Mouse (Mus musculus) left cerebral cortex, postnatal 4 days (tissue): ENCODE measurements around the gene Tmem219. TPM values are rescaled to one million over a fixed set of nuclear protein-coding genes. Genes with fewer than 3 reads are reported as not detected.
"Not testable (repeated sequence)": the region's sequence is repeated elsewhere in the genome, so short reads cannot be mapped to it uniquely, and the experiment has no call there.

Source experiments
- DNase-seq: peaks from one replicate; pipeline ENCODE4 v3.0.0-alpha.2; 2022
- intact Hi-C: fragments of 180-260 bp; cut with DNase I; formaldehyde crosslinking; loops from one replicate; pipeline ENCODE4 v1.15.1; 2025
- total RNA-seq, 2 experiments: library from RNA; stranded (reverse); gene quantifications; 2 replicates each; pipeline ENCODE4 v1.2.3; 2021

Tmem219 gene
- total RNA-seq, 2 experiments from 2014 or later, result 19.4 to 20.8 TPM

GRCm38 (mm10) chr7:126928384-126929037, 5.8 kb upstream of the Tmem219 start, which contains the start of gene Kctd13:
Gene Kctd13 (plus strand): TSS chr7:126928879.
- intact Hi-C loops, result no loop called here
- DNase-seq, result peak; percentile 93

DNA sequence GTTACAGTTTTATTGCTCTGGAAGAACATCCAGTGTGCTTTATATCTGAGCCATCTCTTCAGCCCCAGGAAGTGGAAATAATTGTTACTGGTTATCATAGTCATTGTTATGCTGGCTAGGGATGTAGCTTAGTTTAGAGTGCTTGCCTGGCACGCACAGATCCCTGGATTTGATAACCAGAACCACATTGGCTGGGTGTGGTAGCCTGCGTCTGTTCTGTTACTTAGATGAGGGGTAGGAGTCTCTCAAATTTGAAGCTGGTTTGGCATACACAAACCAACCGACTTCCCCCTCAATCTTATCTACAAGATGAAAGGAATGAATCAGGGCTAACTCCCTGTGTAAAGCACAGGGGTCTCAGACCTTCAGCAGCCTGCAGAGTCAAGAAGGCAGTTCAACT, 3.6 kb upstream of the Tmem219 start:
- DNase-seq, result no peak
- intact Hi-C loops, result no loop called here

- no peak for DNase-seq
- intact Hi-C loops, result no loop called here
Measured at GRCm38 (mm10) chr7:126923999-126924398, 1.3 kb upstream of the Tmem219 start.

GRCm38 (mm10) chr7:126921563-126921962, 1.2 kb downstream of the Tmem219 start:
- DNase-seq, result no peak
- intact Hi-C loops, result no loop called here

GRCm38 (mm10) chr7:126919973-126920372, 2.7 kb downstream of the Tmem219 start:
- intact Hi-C loops, result no loop called here
- DNase-seq, result no peak

DNA sequence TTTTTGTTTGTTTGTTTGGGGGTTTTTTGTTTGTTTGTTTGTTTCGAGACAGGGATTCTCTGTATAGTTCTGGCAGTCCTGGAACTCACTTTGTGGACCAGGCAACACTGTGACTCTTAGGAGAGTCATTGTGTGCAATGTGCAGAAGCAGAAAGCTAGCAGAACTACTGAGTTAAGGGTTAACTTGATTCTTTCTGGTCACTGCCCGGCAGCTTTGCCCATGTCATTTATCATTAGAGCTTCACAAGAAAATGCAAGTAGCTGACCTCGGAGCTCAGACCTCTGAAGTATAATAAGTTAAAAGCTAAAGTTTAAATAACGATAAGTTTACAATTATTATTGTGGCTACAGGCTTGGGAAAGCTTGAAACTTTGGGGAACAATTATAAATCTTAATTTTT, 4.4 kb downstream of the Tmem219 start:
- intact Hi-C loops, DNase-seq: not testable (repeated sequence)

- intact Hi-C loops, result no loop called here
- no peak for DNase-seq
Measured at GRCm38 (mm10) chr7:126914844-126915243, 7.9 kb downstream of the Tmem219 start.

GRCm38 (mm10) chr7:126905590-126905989, 17.1 kb downstream of the Tmem219 start:
- no peak for DNase-seq
- intact Hi-C loops, result no loop called here

DNA sequence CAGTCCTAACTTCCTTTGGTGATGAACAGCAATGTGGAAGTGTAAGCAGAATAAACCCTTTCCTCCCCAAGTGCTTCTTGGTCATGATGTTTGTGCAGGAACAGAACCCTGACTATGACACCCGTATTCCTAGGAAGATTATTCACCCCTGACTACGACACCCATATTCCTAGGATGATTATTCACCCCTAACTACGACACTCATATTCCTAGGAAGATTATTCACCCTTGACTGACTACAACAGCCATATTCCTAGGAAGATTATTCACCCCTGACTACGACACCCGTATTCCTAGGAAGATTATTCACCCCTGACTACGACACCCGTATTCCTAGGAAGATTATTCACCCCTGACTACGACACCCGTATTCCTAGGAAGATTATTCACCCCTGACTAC, 22.9 kb downstream of the Tmem219 start:
- intact Hi-C loops, DNase-seq: not testable (repeated sequence)

GRCm38 (mm10) chr7:126898102-126898990, 24.4 kb downstream of the Tmem219 start:
- intact Hi-C loops, result no loop called here
- peak; percentile 99 for DNase-seq

DNA sequence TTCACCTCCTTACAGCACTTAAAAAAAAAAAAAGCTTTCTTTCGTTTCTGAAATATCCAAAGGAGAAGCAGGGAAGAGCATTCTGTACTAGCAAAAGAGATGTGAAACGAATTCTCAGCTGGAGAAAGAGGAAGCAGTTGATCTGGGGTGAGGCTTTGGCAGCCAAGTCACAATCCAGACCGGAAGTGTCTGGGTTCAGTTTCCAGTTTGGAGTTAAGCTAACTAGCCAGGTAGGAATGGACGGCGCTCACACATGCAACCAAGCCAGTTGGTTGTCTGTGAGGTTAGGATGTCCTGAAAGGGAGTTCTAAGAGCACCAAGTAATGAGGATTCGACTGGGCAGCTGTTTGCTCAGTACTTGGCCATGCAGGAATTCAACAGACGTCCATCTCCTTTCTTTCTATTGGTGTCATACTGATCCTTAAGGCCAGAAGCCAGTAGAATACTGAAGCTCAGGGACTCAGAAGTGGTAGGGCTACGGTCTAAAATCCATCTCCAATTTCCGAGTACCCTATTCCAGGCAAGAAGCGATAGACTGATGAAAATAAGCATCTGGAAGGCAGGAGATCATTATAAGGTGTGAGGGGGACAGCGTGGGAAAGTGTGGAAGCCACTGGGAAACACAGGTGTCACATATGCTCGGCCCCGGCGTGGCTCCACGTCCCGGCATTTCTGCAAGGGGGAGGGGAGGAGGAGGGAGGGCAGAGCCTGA, 25.2 kb downstream of the Tmem219 start:
- no peak for DNase-seq
- intact Hi-C loops, result no loop called here

DNA sequence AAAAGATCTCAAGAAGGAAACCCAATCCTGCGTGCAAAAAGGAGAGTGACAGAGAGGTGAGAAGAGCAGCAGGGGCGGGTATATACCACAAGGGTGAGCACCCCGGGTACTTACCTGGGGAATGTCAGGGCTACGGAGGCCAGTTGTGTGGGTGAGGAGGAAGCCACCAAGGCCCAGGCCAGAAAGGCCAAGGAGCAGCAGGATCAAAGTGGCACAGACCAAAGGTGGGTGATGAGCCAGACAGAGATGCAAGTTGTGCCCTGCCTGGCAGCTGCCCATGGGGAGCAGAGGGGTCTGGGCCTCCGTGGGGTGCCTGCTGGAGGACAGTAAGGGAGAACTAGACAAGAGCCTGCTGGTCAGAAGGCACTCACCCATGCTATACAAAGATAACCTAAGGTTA, 25.8 kb downstream of the Tmem219 start:
- intact Hi-C loops, result no loop called here
- no peak for DNase-seq

GRCm38 (mm10) chr7:126888852-126889251, 33.9 kb downstream of the Tmem219 start:
- intact Hi-C loops, result no loop called here
- no peak for DNase-seq

DNA sequence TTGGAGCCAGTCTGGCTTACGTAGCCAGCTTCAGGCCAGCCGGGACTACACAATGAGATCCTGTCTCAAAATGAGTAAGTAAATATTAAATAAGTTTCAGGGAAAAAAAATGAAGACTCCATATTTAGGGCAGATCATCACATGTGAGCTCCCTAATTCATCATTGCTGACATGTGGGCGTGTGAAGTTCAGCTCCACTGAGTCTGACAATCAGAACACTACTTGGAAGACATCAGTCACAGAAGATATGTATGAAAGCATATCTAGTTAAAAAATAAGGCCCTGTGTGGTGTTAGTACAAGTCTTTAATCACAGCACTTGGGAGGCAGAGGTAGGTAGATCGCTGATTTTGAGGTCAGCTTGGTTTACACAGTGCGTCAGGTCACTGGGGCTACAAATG, 35.4 kb downstream of the Tmem219 start:
- DNase-seq, result no peak
- intact Hi-C loops, result no loop called here

DNA sequence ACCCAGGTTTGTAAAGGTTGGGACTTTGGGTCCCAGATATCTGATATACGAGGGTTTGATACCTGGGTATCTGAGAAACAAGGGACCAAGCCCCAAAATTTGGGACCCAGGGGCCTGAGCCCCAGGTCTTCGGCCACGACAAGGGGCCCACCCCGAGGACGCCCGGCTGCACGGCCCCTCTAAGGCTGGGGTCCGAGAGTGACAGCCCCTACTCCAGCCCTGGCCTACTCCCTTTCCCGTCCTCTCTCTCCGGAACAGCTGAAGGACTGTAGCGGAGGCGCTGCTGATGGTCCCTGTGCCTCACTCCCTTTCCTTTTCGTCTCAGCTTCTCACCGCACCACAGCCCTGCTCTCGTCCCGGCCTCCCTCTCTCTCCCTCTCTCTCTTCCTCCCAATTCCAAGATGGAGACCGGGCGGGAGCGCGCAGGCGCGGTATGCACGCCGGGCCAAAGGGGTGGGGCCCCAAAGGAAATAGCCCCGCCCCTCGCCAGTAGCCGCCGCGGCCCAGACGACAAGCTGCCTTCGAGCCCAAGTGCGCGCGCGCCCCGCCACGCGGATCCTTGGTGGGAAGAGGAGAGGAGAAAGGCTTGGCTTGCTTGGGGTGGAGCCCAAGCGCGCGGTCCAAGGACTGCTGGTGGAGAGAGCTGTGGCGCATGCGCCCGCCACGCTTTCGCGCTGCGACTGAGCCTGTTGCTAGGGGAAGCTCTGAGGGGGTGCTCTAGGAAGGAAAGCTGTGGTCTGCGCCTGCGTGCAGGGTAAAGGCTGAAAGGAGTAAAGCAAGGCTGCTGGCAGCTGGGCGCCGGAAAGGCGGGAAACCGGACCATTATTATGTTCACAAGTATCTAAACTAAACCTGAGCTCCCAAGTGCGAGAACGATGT, 38.2 kb downstream of the Tmem219 start, which contains the start of gene Taok2:
TSS of gene Taok2 (minus strand) at position 418 of the 879 bp plus-strand sequence.
- DNase-seq, result peak; percentile 99
- intact Hi-C loops, result no loop called here

GRCm38 (mm10) chr7:126883731-126884181, 39.0 kb downstream of the Tmem219 start:
- no peak for DNase-seq
- intact Hi-C loops, result no loop called here

DNA sequence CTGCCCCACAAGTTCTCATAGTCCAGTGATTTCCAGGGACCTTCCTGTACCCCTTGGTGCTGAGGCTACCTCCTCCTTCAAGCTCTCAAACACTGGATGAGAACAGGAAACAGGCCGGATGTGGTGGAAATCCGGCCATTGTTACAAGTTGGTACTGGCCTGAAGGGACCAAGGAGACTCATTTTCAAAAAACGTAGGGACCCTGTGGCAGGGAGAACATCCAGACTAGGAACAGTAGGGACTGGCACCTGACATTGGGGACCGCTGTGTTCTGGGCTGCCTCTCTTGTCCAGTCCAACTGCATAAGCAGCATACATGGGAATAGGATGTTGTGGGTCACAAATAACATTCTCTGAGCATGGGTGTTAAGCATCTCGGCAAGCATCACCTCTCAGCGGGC, 41.7 kb downstream of the Tmem219 start:
- intact Hi-C loops, result no loop called here
- no peak for DNase-seq

DNA sequence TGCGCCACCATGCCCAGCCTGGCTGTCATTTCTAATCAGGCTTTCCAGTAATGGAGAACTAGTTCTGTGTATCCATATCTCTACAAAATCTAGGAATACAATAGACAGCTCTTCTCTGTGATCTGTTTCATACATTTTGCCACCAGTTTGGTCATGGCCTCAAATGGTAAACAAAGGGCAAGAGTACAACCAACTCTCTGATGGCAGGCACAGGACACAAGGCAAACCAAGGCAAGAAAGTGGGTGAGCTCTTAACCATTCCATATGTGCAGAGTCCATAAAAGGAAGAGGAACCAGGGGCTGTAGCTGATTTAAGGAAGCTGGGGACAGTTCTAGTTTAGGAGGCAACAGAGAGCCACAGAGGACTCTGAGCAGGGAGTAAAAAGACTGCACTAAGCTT, 45.5 kb downstream of the Tmem219 start:
- DNase-seq, result no peak
- intact Hi-C loops, result no loop called here

GRCm38 (mm10) chr7:126870520-126870891, 52.2 kb downstream of the Tmem219 start:
- intact Hi-C loops, result no loop called here
- DNase-seq, result no peak

DNA sequence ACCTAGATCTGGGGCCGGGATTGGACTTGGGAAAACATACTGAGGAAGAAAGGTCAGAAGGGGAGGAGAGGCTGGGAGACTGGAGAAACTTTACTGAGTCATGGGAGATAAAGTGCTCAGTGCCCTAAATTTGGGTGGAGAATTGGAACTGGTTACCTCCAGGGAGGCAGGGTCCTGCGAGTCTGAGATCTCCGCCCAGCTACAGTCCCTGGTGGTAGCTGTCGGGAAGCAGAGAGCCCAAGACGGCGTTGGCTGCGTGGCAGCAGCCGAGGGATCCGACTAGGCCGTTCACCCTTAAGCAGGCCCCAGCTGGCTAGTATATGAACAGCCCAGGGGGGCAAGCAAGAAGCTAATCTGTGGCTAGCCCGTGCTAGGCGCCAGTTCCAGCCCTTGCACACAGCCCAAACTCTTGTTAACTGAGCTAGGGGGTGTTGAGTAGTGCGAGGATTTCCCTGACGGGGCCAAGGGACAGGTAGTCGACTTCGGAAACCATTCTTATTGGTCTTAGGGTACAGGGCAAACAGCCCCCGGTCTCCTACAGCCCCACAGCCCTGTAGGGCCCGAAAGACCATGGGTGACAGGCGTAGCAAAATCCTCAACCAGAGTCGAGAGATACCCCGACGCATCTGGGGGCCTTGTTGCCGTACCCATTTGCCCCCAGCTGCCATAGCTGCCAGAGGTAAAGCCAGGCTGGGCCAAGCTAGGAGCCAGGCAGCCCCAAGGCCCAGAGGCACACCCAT, 52.8 kb downstream of the Tmem219 start:
- intact Hi-C loops, result no loop called here
- no peak for DNase-seq
